Mouse (Mus musculus) midbrain, embryonic 11.5 days (tissue): ENCODE measurements around the gene Cldn15. TPM values are rescaled to one million over a fixed set of nuclear protein-coding genes. Genes with fewer than 3 reads are reported as not detected.
"Not testable (repeated sequence)": the region's sequence is repeated elsewhere in the genome, so short reads cannot be mapped to it uniquely, and the experiment has no call there.

ENCODE experiments used
- ATAC-seq: fragments of 200-750 bp; cut with Nextera tagmentation; 2 replicates; pipeline ENCODE4 v1.8.0; 2017; ENCODE audit warnings: moderate TSS enrichment, moderate library complexity; ENCODE audit not compliant: low FRiP score
- DNase-seq: peaks from one replicate; pipeline ENCODE4 v3.0.0; 2015; ENCODE audit warnings: low spot score; ENCODE audit errors: missing footprints
- H3K27ac ChIP-seq: fragments of 300-500 bp; sonication (generic); 2 replicates; pipeline ENCODE4 v1.5.1; 2014; ENCODE audit warnings: low read depth, low read length
- H3K27me3 ChIP-seq: fragments of 300-500 bp; sonication (generic); 2 replicates; pipeline ENCODE4 v1.6.1; 2014; ENCODE audit warnings: mild to moderate bottlenecking, low read length, moderate library complexity, mixed read lengths; ENCODE audit not compliant: control insufficient read depth, insufficient read depth
- H3K36me3 ChIP-seq: fragments of 300-500 bp; sonication (generic); 2 replicates; pipeline ENCODE4 v1.6.1; 2014; ENCODE audit warnings: mild to moderate bottlenecking, low read length, moderate library complexity, mixed read lengths; ENCODE audit not compliant: control insufficient read depth, insufficient read depth
- H3K4me1 ChIP-seq: fragments of 300-500 bp; sonication (generic); 2 replicates; pipeline ENCODE4 v1.6.1; 2014; ENCODE audit warnings: low read length; ENCODE audit not compliant: control insufficient read depth, insufficient read depth
- H3K4me2 ChIP-seq: fragments of 300-500 bp; sonication (generic); 2 replicates; pipeline ENCODE4 v1.6.1; 2014; ENCODE audit warnings: mild to moderate bottlenecking, moderate library complexity
- H3K4me3 ChIP-seq: fragments of 300-500 bp; sonication (generic); 2 replicates; pipeline ENCODE4 v1.5.1; 2014; ENCODE audit warnings: low read depth, low read length
- H3K9ac ChIP-seq: fragments of 300-500 bp; sonication (generic); 2 replicates; pipeline ENCODE4 v1.6.1; 2014; ENCODE audit warnings: low read length
- H3K9me3 ChIP-seq: fragments of 300-500 bp; sonication (generic); 2 replicates; pipeline ENCODE4 v1.6.1; 2016; ENCODE audit warnings: low read length; ENCODE audit not compliant: control insufficient read depth
- WGBS: fragments of 180-500 bp; shearing (Covaris S2); extraction: QIAGEN DNeasy Blood & Tissue Kit; methylation state at CpG from one replicate; pipeline ENCODE4 v1.1.7; 2014; 5-methylcytosine and 5-hydroxymethylcytosine counted together
- polyA plus RNA-seq: library from polyadenylated mRNA; unstranded; fragments of >200 nt; fragmentation: Nextera tagmentation; extraction: Ambion mirVana; gene quantifications from 2 replicates; pipeline ENCODE4 v1.2.1, GENCODE M21; 2014

Cldn15 gene
- polyA plus RNA-seq, 1 experiment from 2014 or later = 0.22 TPM

DNA sequence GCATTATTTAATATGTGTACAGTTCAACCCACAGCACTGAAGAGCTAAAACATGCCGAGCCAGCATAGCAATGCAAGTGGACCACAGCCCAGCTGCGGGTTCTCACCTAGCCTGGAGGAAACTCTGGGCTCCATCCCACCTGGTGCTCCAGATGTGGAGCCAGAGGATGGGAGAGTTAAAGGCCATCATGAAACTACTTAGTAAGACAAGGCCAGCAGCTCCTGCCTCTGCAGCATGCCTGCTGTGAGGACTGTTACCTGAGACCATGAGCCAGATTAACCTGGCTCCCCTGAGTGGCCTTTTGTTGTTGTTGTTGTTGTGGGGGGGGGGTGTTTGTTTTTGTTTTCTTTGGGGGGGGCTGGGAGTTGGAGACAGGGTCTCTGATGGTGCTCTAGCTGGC, 23.0 kb upstream of the Cldn15 start:
- Histone ChIP-seq H3K9me3 (no peaks in the 10 kb centered on the region), H3K4me2 (no peak overlapping the region), H3K9ac (no peak overlapping the region), H3K36me3 (no peaks in the 10 kb centered on the region), H3K4me1 (no peaks in the 10 kb centered on the region), H3K27ac (no peak overlapping the region), H3K4me3 (no peak overlapping the region), H3K27me3 (no peaks in the 10 kb centered on the region)
- no peak for ATAC-seq
- 83% methylated on average over 2 of the region's 2 CpGs for WGBS
- no peak for DNase-seq

GRCm38 (mm10) chr5:136945084-136945483, 21.3 kb upstream of the Cldn15 start:
- Histone ChIP-seq H3K9me3 (no peaks in the 10 kb centered on the region), H3K4me1 (no peaks in the 10 kb centered on the region), H3K27ac (no peak overlapping the region), H3K27me3 (no peaks in the 10 kb centered on the region), H3K36me3 (no peaks in the 10 kb centered on the region), H3K4me2 (no peak overlapping the region), H3K4me3 (no peak overlapping the region), H3K9ac (no peak overlapping the region)
- DNase-seq (peak; percentile 54), ATAC-seq (no peak)
- WGBS = 85% methylated on average over 12 of the region's 12 CpGs

GRCm38 (mm10) chr5:136947874-136948273, 18.5 kb upstream of the Cldn15 start:
- DNase-seq (no peak), ATAC-seq (no peak)
- H3K27ac ChIP-seq = no peak overlapping the region
- no peaks in the 10 kb centered on the region for H3K9me3 ChIP-seq
- no peaks in the 10 kb centered on the region for H3K27me3 ChIP-seq
- no peak overlapping the region for H3K4me3 ChIP-seq
- no peak overlapping the region for H3K9ac ChIP-seq
- H3K36me3 ChIP-seq = no peaks in the 10 kb centered on the region
- H3K4me2 ChIP-seq = no peak overlapping the region
- 0 out of 2 replicates have a peak, but pooled peaks cover 2% of the 10 kb centered on the region for H3K4me1 ChIP-seq

DNA sequence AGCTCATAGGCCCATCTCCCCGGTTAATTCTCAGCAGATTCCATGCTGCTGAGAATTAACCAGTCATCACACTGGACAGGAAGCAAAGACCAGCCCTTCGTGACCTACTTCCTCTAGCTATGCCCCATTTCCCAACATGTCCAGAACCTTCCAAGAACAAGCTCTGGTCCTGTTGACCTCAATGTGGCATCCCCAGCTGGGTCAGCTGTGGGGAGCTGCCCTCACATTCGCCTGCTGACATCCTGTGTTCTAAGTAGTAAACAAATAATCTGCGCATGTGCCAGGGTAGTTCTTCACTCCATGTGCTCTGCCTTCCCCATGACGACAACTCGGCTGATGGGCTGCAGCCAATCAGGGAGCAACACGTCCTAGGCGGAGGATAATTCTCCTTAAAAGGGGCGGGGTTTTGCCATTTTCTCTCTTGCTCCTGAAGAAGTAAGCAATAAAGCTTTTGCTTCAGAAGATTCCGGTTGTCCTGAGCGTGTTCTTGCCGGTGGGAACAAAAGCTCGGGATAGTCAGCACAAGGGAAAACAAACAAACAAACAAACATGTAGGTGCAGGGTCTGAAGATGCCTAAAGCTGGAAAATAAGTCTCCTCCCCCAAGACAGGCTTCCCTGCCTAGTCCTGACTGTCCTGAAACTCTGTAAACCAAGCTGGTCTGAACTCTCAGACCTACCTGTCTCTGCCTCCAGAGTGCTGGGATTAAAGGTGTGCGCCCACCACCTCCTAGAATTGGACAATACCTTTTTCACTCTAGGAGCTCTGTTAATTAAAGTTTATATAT, 16.7 kb upstream of the Cldn15 start:
- H3K4me2 ChIP-seq, H3K9ac ChIP-seq, H3K4me3 ChIP-seq, H3K27ac ChIP-seq, H3K27me3 ChIP-seq, H3K9me3 ChIP-seq, H3K36me3 ChIP-seq, H3K4me1 ChIP-seq, ATAC-seq: not testable (repeated sequence)
- peak; percentile 49 for DNase-seq
- WGBS = 89% methylated on average over 14 of the region's 14 CpGs

DNA sequence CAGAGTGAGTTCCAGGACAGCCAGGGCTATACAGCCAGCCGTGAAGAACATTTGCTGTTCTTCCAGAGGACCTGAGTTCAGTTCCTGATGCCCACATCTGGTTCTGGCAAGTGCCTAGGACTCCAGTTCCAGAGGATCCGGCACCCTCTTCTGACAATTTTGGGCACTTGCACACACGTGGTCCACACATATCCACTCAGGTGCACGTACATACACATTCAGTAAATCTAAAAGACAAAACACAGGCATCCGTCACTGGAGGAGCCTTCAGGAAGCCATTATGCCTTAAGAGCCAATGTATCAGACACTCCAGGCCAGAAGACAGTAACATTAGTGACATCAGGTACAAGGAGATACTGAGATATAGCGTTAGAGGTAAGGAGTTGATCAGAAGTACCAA, 15.9 kb upstream of the Cldn15 start:
- Histone ChIP-seq H3K27ac (no peak overlapping the region), H3K4me2 (no peak overlapping the region), H3K4me1 (peaks cover 8% of the 10 kb centered on the region), H3K9me3 (no peaks in the 10 kb centered on the region), H3K36me3 (no peaks in the 10 kb centered on the region; the same call in 1 of the 2 replicates), H3K9ac (no peak overlapping the region), H3K4me3 (no peak overlapping the region), H3K27me3 (no peaks in the 10 kb centered on the region)
- no peak for DNase-seq
- 94% methylated on average over 6 of the region's 6 CpGs for WGBS
- ATAC-seq = no peak

DNA sequence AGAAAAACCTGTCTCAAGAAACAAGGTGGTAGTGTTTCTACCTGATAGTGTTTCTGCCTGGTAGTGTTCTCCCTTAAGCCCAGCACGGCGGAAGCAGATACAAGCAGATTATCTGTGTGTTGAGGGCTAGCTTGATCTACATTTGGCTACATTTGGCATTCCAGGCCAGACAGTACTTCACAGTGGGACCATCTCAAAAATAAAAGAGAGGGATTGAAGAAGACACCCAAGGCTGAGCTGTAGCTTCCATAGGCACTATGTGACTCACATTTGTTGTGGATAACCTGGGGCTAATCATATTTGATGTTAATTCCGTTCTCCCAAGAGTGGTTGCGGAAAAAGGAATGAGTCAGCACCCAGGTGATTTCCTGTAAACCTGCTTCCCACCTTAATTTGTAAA, 14.3 kb upstream of the Cldn15 start:
- ATAC-seq (no peak), DNase-seq (peak; percentile 17)
- 81% methylated on average over 4 of the region's 4 CpGs for WGBS
- Histone ChIP-seq H3K4me2 (no peak overlapping the region), H3K27me3 (no peaks in the 10 kb centered on the region), H3K36me3 (no peaks in the 10 kb centered on the region; the same call in 1 of the 2 replicates), H3K4me3 (no peak overlapping the region), H3K9me3 (no peaks in the 10 kb centered on the region), H3K27ac (no peak overlapping the region), H3K4me1 (peaks cover 8% of the 10 kb centered on the region), H3K9ac (no peak overlapping the region)

GRCm38 (mm10) chr5:136953015-136953414, 13.4 kb upstream of the Cldn15 start, which contains the start of gene Fis1:
TSS of gene Fis1 (plus strand) at chr5:136953275.
- Histone ChIP-seq H3K4me3 (peak within 1 kb of the TSS; percentile 80), H3K27me3 (no peaks in the 10 kb centered on the region), H3K4me2 (peak within 1 kb of the TSS; percentile 78), H3K27ac (peak within 1 kb of the TSS; percentile 54; the same call in 1 of the 2 replicates), H3K4me1 (peaks cover 8% of the 10 kb centered on the region), H3K36me3 (no peaks in the 10 kb centered on the region; the same call in 1 of the 2 replicates), H3K9me3 (no peaks in the 10 kb centered on the region), H3K9ac (peak within 1 kb of the TSS; percentile 89)
- WGBS = 1% methylated on average over 23 of the region's 23 CpGs
- peak; percentile 99 for ATAC-seq
- DNase-seq = peak; percentile 99

DNA sequence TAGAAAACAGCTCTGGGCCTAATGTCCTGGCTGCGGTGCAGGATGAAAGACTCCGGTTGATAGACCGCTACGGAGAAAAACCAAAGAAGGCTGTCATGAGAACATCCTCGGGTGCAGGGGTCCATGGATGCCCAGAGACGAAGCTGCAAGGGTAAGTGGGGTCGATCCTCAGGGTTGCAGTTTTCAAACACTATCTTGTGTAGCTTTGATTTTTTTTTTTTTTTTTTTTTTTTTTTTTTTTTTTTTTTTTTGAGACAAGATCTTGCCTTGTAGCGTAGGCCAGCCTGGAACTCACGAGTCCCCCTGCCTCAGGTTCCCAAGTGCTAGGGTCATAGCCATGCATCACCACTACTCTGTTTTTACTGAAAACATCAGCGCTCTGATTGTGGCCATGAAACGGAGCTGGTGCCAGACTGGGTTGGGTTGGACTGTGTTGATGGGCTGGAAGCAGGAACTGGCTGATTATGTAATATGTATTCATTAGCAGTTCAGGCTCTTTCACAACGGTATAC, 12.9 kb upstream of the Cldn15 start:
- no peak for DNase-seq
- ATAC-seq = no peak

GRCm38 (mm10) chr5:136955622-136956021, 10.8 kb upstream of the Cldn15 start:
- Histone ChIP-seq H3K27ac (no peak overlapping the region), H3K9me3 (no peaks in the 10 kb centered on the region), H3K4me2 (no peak overlapping the region), H3K9ac (no peak overlapping the region), H3K4me1 (peaks cover 8% of the 10 kb centered on the region), H3K27me3 (no peaks in the 10 kb centered on the region), H3K4me3 (no peak overlapping the region), H3K36me3 (no peaks in the 10 kb centered on the region; the same call in 1 of the 2 replicates)
- no peak for ATAC-seq
- DNase-seq = no peak
- WGBS = 95% methylated on average over 4 of the region's 4 CpGs

More for the DNA sequence above, 12.9 kb upstream of the Cldn15 start:
- Histone ChIP-seq H3K27me3 (no peaks in the 10 kb centered on the region), H3K4me2 (peak overlapping the region; percentile 78), H3K36me3 (no peaks in the 10 kb centered on the region; the same call in 1 of the 2 replicates), H3K27ac (peak overlapping the region; percentile 54; the same call in 1 of the 2 replicates), H3K4me3 (peak overlapping the region; percentile 80), H3K9ac (peak overlapping the region; percentile 89), H3K9me3 (no peaks in the 10 kb centered on the region), H3K4me1 (peaks cover 8% of the 10 kb centered on the region)
- WGBS = 3% methylated on average over 12 of the region's 12 CpGs
